Mouse (Mus musculus): ENCODE data around the gene Gm49387. TPM values are rescaled to one million over a fixed set of nuclear protein-coding genes. Genes with fewer than 3 reads are reported as not detected.

Gm49387 gene
- total and polyA plus RNA-seq, 2 experiments from 2014 or later: not detected

DNA sequence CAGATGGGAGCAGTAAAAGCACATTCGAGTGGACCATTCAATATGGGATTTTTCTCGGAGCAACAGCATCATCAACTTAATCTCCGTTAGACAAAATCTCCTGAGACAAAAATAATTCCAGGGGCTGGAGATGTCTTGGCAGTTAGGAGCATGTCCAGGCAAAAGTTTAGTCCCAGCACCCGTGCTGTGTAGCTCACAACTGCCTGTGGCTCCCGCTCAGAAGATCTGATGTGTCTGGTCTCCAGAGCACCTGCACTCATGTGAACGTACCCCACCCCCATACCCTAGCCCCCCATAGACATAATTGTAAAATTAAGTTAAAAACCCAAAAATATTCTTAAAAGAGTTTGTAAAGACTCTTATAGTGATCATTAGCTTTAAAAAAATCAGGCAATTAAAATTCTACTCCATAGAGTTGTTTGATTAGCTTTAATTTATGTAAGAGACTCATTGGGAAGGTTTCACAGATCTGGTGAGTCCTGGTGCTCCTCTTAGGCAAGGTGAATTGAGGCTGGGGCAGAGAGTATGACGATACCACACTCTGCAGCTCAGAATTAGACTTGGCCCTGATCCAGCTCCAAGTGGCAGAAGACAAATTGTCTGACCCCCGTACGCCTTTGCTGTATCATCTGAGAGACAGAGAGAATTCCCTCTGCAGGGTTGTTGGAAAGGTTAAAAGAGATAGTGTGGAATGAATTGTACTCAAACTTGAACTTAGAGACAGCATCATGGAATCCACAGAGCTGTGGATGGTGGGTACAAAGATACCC lies 62.5 kb downstream of the Gm49387 start:
- WGBS: 63% methylated on average over 9 of the region's 9 CpGs
- Histone ChIP-seq H3K4me1 (ENCODE audit: insufficient read depth, low read length) (no peaks in the 10 kb centered on the region), H3K27me3 (ENCODE audit: insufficient read depth, low read length) (no peaks in the 10 kb centered on the region), H3K4me3 (ENCODE audit: low read depth, low read length) (no peak overlapping the region), H3K36me3 (ENCODE audit: insufficient read depth, low read length) (no peaks in the 10 kb centered on the region), H3K9ac (replicated peaks; ENCODE audit: low read length, poor library complexity, severe bottlenecking) (no peak overlapping the region), H3K27ac (ENCODE audit: low read depth, low read length) (no peak overlapping the region), H3K4me2 (ENCODE audit: low read depth, low read length, poor library complexity, severe bottlenecking) (no peak overlapping the region), H3K9me3 (ENCODE audit: low read length) (no peaks in the 10 kb centered on the region)
- ATAC-seq (ENCODE audit: low FRiP score) (no peak), DNase-seq (ENCODE audit: low spot score) (peak; percentile 29)
- TF ChIP-seq CTCF (IDR thresholded peaks at IDR 0.05): no peak

DNA sequence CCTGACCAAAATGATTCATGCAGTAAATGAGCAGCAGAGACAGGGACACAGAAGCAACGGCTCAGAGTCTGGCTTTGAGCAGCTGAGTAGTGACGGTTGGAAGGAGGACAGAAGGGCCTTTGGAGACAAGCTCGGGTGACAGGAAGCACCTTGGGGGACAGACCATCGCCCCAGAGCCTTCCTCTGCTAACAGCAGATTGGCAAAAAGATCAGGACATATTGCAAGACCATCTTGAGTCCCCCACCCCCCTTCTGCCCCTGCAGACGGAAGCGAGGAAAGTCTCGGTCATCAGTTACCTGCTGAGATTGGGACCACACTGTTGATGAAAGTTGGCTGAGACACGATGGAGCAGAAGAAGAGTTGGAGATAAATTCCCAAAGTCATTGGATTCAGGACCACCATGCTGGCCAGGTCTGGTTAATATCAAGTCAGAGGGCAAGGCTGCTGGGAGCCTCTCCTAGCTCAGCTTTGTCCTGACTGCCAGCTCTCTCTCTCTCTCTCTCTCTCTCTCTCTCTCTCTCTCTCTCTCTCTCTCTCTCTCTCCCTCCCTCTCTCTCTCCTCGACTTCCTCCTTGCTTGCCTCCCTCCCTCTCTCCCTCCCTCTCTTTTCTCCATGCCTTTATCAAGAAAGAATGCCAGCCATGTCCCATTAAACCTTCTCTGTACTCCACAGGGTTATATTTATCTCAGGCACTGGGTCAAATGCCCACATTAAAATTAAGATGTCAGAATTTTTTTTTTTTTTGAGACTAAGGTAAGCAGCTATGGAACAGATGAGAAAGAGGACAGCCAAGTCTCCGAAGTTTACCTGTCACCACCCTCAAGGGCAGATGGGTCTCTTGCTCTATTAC lies 63.6 kb downstream of the Gm49387 start:
- TF ChIP-seq CTCF (IDR thresholded peaks at IDR 0.05): no peak
- no peak overlapping the region for H3K4me3 ChIP-seq (ENCODE audit: low read depth, low read length)
- no peaks in the 10 kb centered on the region for H3K36me3 ChIP-seq (ENCODE audit: insufficient read depth, low read length)
- ATAC-seq (ENCODE audit: low FRiP score) (no peak), DNase-seq (ENCODE audit: low spot score) (no peak)
- H3K9me3 ChIP-seq (ENCODE audit: low read length): no peaks in the 10 kb centered on the region
- H3K27ac ChIP-seq (ENCODE audit: low read depth, low read length): no peak overlapping the region
- H3K4me1 ChIP-seq (ENCODE audit: insufficient read depth, low read length): no peaks in the 10 kb centered on the region
- WGBS: 60% methylated on average over 10 of the region's 10 CpGs
- H3K4me2 ChIP-seq (ENCODE audit: low read depth, low read length, poor library complexity, severe bottlenecking): no peak overlapping the region
- no peaks in the 10 kb centered on the region for H3K27me3 ChIP-seq (ENCODE audit: insufficient read depth, low read length)
- no peak overlapping the region for H3K9ac ChIP-seq (replicated peaks; ENCODE audit: low read length, poor library complexity, severe bottlenecking)

DNA sequence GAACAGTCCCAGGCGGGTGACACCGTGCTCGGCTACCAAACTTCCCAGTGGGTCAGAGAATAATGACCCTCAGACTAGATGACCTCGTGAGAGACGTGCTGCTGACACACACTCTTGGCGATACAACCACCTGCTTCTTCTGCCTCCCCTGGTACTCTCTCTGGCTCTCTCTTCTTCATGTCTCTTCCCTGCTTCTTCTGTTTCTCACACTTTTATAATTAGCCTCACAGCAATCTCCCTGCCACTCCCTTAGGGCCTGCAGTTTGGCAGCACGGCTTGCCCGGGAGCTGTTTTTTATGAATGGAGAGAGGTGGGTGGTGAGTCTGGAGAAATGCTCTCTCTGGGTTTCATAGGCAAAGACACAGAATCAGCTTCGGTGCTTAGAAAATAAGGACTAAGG lies 64.8 kb downstream of the Gm49387 start:
- 82% methylated on average over 9 of the region's 9 CpGs for WGBS
- Histone ChIP-seq H3K27ac (ENCODE audit: low read depth, low read length) (no peak overlapping the region), H3K4me2 (ENCODE audit: low read depth, low read length, poor library complexity, severe bottlenecking) (no peak overlapping the region), H3K9ac (replicated peaks; ENCODE audit: low read length, poor library complexity, severe bottlenecking) (no peak overlapping the region), H3K36me3 (ENCODE audit: insufficient read depth, low read length) (no peaks in the 10 kb centered on the region), H3K4me3 (ENCODE audit: low read depth, low read length) (no peak overlapping the region), H3K9me3 (ENCODE audit: low read length) (no peaks in the 10 kb centered on the region), H3K4me1 (ENCODE audit: insufficient read depth, low read length) (no peaks in the 10 kb centered on the region), H3K27me3 (ENCODE audit: insufficient read depth, low read length) (no peaks in the 10 kb centered on the region)
- ATAC-seq (ENCODE audit: low FRiP score): no peak
- TF ChIP-seq CTCF (IDR thresholded peaks at IDR 0.05): no peak
- no peak for DNase-seq (ENCODE audit: low spot score)

DNA sequence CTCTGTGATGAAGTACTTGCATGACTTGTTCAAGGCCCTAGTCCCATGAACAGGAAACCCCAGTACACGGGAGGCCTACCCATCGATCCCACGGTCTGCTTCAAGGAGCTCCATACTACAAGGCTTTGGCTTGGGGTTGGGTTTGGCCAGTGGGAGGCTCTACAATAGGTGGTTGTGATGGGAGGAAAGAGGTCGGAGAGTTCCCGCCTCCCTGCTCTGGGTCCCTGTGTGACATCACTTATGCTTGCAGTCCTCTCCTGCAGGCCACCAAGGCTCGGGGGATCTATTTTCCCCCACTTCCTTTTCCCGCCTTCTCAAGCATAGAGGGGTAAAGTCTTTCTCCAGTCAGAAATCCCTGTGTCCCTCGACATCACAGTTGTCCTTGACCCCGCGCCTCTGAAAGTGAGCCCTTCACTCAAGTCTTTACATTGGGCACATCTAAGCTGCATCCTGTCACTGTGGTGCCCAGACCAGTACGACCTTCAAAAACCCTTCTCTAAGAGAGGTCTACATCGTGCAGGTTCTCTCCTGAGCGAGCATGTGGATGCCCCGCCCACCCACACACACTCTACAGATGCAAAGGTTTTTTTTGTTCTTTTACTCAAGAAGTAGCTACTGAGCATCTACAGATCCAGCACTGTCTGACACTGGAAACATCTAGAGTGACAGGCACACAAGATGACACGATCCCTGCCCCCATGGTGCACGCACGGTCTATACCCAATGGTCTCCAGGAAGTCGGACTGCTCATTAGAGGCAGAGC lies 65.6 kb downstream of the Gm49387 start:
- no peak for DNase-seq (ENCODE audit: low spot score)
- H3K36me3 ChIP-seq (ENCODE audit: insufficient read depth, low read length): no peaks in the 10 kb centered on the region
- no peak for TF ChIP-seq CTCF (IDR thresholded peaks at IDR 0.05)
- no peaks in the 10 kb centered on the region for H3K9me3 ChIP-seq (ENCODE audit: low read length)
- H3K27ac ChIP-seq (ENCODE audit: low read depth, low read length): no peak overlapping the region
- H3K4me2 ChIP-seq (ENCODE audit: low read depth, low read length, poor library complexity, severe bottlenecking): no peak overlapping the region
- H3K27me3 ChIP-seq (ENCODE audit: insufficient read depth, low read length): no peaks in the 10 kb centered on the region
- H3K9ac ChIP-seq (replicated peaks; ENCODE audit: low read length, poor library complexity, severe bottlenecking): no peak overlapping the region
- ATAC-seq (ENCODE audit: low FRiP score): no peak
- H3K4me3 ChIP-seq (ENCODE audit: low read depth, low read length): no peak overlapping the region
- WGBS: 92% methylated on average over 18 of the region's 18 CpGs
- H3K4me1 ChIP-seq (ENCODE audit: insufficient read depth, low read length): no peaks in the 10 kb centered on the region

DNA sequence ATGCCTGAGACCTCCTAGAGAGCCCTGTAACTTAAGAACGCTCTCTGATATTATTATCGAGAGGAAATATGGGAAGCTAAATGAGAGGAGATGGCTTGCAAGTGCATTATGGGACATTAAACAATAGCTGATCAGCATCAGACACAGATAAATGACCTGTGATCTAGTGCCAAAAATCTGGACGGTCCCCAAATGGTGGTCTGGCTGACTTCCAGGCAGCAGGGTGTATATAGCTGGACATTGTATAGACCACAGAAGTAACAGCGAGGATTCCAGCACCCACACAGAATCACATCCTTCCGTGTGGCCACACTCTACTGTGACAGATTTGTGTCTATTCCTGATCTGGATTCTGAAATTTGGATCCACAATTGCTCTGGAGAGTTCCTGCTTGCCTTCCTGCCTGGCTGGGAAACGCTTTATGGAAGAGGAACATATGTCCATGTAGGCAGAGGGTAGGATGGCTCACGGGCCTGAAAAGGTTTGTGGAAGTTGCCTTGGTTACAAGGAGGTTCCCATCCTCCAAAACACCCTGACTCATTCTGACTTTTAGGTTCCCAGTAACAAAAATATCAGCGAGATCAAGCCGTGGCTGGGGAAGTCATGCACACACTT lies 68.0 kb downstream of the Gm49387 start:
- DNase-seq (ENCODE audit: low spot score) (no peak), ATAC-seq (ENCODE audit: low FRiP score) (no peak)
- no peak overlapping the region for H3K4me2 ChIP-seq (ENCODE audit: low read depth, low read length, poor library complexity, severe bottlenecking)
- no peak for TF ChIP-seq CTCF (IDR thresholded peaks at IDR 0.05)
- H3K9me3 ChIP-seq (ENCODE audit: low read length): no peaks in the 10 kb centered on the region
- no peak overlapping the region for H3K4me3 ChIP-seq (ENCODE audit: low read depth, low read length)
- H3K27ac ChIP-seq (ENCODE audit: low read depth, low read length): no peak overlapping the region
- H3K9ac ChIP-seq (replicated peaks; ENCODE audit: low read length, poor library complexity, severe bottlenecking): no peak overlapping the region
- WGBS: 82% methylated on average over 9 of the region's 9 CpGs
- no peaks in the 10 kb centered on the region for H3K4me1 ChIP-seq (ENCODE audit: insufficient read depth, low read length)
- H3K36me3 ChIP-seq (ENCODE audit: insufficient read depth, low read length): no peaks in the 10 kb centered on the region
- no peaks in the 10 kb centered on the region for H3K27me3 ChIP-seq (ENCODE audit: insufficient read depth, low read length)

Measured in midbrain, postnatal 0 days (tissue).